Mouse (Mus musculus) thymus, adult 2 months (tissue): ENCODE data around the gene 4930426L09Rik. TPM values are rescaled to one million over a fixed set of nuclear protein-coding genes. Genes with fewer than 3 reads are reported as not detected.
"Not testable (repeated sequence)": the region's sequence is repeated elsewhere in the genome, so short reads cannot be mapped to it uniquely, and the experiment has no call there.

Experiments used
- DNase-seq: peaks from one replicate; pipeline ENCODE4 v3.0.0; 2021
- H3K27ac ChIP-seq: fragments of 200-500 bp; 2 replicates; pipeline ENCODE4 v1.5.1; 2012; ENCODE audit warnings: low read length, control low read depth; ENCODE audit not compliant: control insufficient read depth, insufficient read depth
- H3K27me3 ChIP-seq: fragments of 200-500 bp; 2 replicates; pipeline ENCODE4 v1.6.1; 2012; ENCODE audit warnings: mild to moderate bottlenecking, low read length, moderate library complexity, mixed read lengths; ENCODE audit not compliant: control insufficient read depth, insufficient read depth
- H3K36me3 ChIP-seq: fragments of 200-500 bp; 2 replicates; pipeline ENCODE4 v1.6.1; 2012; ENCODE audit warnings: mild to moderate bottlenecking, low read length, moderate library complexity; ENCODE audit not compliant: control insufficient read depth, insufficient read depth
- H3K4me1 ChIP-seq: fragments of 200-500 bp; replicated peaks from 2 replicates; pipeline ENCODE4 v1.6.1; 2012; ENCODE audit warnings: low read length; ENCODE audit not compliant: control insufficient read depth, insufficient read depth
- H3K4me3 ChIP-seq: fragments of 200-500 bp; 2 replicates; pipeline ENCODE4 v1.5.1; 2012; ENCODE audit warnings: mild to moderate bottlenecking, low read length, control low read depth, moderate library complexity; ENCODE audit not compliant: control insufficient read depth, insufficient read depth
- CTCF ChIP-seq: fragments of 200-500 bp; IDR thresholded peaks from 2 replicates; pipeline ENCODE4 v1.5.1; 2012; ENCODE audit warnings: mild to moderate bottlenecking, control low read depth, low read length, moderate library complexity, borderline replicate concordance; ENCODE audit not compliant: control insufficient read depth, poor library complexity, insufficient read depth; ENCODE audit errors: extremely low read depth
- POLR2A ChIP-seq: fragments of 200-500 bp; IDR thresholded peaks from 2 replicates; pipeline ENCODE4 v1.6.1; 2012; ENCODE audit warnings: mild to moderate bottlenecking, low read length, control low read depth, moderate library complexity; ENCODE audit not compliant: control insufficient read depth, poor library complexity, insufficient read depth; ENCODE audit errors: extremely low read depth
- WGBS: fragments of 180-500 bp; shearing (Covaris S2); methylation state at CpG from one replicate; pipeline ENCODE4 v1.1.7; 2018; 5-methylcytosine and 5-hydroxymethylcytosine counted together
- polyA plus RNA-seq: library from polyadenylated mRNA; depleted of rRNA; stranded (reverse); fragments of >200 nt; gene quantifications from 2 replicates; pipeline ENCODE4 v1.2.3, GENCODE M21; 2012

Gene 4930426L09Rik
- polyA plus RNA-seq, 1 experiment: 2.0 TPM

DNA sequence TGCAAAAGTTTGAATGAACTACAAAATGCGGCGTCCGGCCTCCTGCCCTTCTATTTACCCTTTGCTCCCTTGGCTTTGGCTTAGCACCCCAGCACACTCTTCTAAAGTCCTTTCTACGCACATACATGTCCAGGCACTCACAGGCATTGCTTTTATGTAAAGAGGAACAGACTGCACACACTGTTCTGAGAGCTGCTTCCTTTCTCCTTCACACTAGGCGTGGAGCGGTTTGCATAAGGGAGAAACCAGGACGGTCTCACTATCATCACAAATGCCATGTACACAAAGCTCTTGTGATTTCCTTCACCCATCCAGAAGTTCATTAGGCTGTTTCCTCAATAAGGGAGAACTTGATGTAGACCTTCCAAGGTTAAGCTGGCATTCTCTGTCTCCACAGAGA, 8.0 kb downstream of the 4930426L09Rik start:
- Histone ChIP-seq H3K36me3 (no peaks in the 10 kb centered on the region), H3K27me3 (no peaks in the 10 kb centered on the region), H3K27ac (peak overlapping the region; percentile 89), H3K4me1 (peaks cover 40% of the 10 kb centered on the region), H3K4me3 (no peak overlapping the region)
- WGBS: 49% methylated on average over 7 of the region's 7 CpGs
- TF ChIP-seq CTCF: no peak
- no peak for TF ChIP-seq POLR2A
- DNase-seq: no peak

DNA sequence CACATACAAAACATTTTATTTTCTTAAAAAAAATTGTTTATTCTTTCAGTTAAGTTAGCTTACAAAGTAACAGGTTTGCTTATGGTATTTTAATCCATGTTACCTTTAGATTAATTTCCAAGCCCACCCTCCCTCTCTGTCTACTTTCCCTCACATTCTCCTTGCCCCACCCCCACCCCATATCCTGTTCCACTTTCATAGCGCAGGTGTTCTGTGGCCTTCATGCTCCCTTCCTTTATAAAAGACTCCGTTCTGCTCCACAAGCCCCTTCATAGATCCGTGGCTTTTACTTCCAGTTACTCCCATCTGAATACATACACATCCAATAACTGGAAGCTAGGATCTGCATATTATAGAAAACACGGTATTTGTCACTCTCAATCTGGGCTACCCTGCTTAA, 9.4 kb downstream of the 4930426L09Rik start:
- peaks cover 40% of the 10 kb centered on the region for H3K4me1 ChIP-seq
- no peak overlapping the region for H3K4me3 ChIP-seq
- H3K27me3 ChIP-seq: no peaks in the 10 kb centered on the region
- no peaks in the 10 kb centered on the region for H3K36me3 ChIP-seq
- no peak for DNase-seq
- no peak overlapping the region; the same call in 1 of the 2 replicates for H3K27ac ChIP-seq
- TF ChIP-seq POLR2A (no peak), CTCF (no peak)
- WGBS: 18% methylated on average over 4 of the region's 4 CpGs

DNA sequence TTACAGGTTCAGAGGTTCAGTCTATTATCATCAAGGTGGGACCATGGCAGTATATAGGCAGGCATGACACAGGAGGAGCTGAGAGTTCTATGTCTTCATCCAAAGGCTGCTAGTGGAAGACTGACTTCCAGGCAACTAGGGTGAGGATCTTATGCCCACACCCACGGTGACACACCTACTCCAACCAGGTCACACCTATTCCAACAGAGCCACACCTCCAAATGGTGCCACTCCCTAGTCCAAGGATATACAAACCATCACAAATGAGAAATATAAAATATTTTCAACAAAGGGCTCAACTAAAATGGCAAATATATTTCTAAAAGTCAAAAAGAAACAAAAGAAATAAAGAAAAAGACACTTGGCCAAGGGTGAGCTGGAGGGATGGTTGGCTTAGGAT, 12.4 kb downstream of the 4930426L09Rik start:
- WGBS: 96% methylated on average over 1 of the region's 1 CpGs
- not testable (repeated sequence) for H3K36me3 ChIP-seq, H3K27me3 ChIP-seq, DNase-seq, H3K4me3 ChIP-seq, H3K27ac ChIP-seq
- H3K4me1 ChIP-seq: peaks cover 31% of the 10 kb centered on the region

DNA sequence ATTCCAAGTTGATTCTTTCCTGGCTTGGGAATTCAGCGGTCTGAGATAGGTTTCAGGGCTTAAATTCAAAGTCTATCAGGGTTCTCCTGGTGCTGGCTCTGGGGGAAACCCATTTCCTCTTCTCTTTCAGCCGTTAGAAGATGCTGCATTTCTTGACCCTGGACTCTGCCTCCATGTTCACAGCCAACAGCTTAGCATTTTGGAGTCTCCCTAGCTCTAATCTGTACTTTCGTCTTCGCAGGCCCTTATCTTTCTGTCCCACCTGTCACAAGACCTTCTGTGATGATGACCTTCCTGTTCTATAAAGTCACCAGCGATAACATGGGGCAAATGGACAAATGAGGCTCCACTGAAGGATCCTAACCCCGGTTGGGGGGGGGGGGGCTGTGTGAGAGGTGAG, 13.3 kb downstream of the 4930426L09Rik start:
- TF ChIP-seq POLR2A (no peak), CTCF (no peak)
- H3K4me3 ChIP-seq: no peak overlapping the region
- H3K27ac ChIP-seq: no peak overlapping the region
- no peaks in the 10 kb centered on the region for H3K27me3 ChIP-seq
- H3K4me1 ChIP-seq: peaks cover 25% of the 10 kb centered on the region
- 76% methylated on average over 6 of the region's 6 CpGs for WGBS
- H3K36me3 ChIP-seq: no peaks in the 10 kb centered on the region
- no peak for DNase-seq

DNA sequence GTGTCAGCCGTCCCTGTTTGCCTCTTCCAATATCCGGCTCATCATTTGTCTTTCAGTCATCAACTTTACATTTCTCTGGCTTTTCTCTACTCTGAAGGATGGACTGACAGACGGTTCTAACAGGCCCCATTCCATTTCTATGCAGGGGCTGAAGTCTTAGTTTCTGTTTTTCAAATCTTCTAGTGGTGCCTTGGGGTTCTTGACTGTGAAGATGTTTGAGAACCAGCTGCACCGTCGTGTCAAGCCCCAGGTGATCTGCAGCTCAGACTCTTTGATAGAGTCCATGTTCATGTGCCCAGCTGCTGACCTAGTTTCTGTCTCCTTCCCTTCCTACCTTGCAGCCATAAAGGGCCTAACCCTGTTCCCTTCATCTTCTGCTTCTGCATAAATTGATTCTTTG, 18.2 kb downstream of the 4930426L09Rik start:
- peak overlapping the region; percentile 100 for H3K27ac ChIP-seq
- no peaks in the 10 kb centered on the region for H3K27me3 ChIP-seq
- DNase-seq: peak; percentile 54
- no peak overlapping the region for H3K4me3 ChIP-seq
- 32% methylated on average over 5 of the region's 5 CpGs for WGBS
- peaks cover 14% of the 10 kb centered on the region for H3K4me1 ChIP-seq
- H3K36me3 ChIP-seq: no peaks in the 10 kb centered on the region
- TF ChIP-seq CTCF (no peak), POLR2A (no peak)

DNA sequence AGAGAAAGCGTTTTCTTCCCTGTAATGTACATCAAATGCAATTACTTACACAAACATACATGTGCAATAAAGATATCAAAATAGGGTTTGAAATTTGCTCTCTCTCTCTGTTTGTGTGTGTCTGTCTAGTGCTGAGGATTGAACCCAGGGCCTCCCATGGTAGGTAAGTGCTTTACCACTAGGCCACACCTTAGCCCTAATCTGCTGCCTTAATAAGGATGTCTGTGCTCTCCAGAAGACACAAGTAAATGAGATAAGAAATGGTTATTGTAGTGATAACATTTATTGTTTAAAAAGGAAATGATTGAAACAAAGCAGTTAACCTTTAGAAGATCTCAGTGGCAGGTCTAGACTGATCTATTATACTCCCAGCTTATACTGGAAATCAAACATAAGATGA, 18.7 kb downstream of the 4930426L09Rik start:
- TF ChIP-seq CTCF (no peak), POLR2A (no peak)
- Histone ChIP-seq H3K27me3 (no peaks in the 10 kb centered on the region), H3K4me1 (peaks cover 11% of the 10 kb centered on the region), H3K4me3 (no peak overlapping the region), H3K27ac (peak overlapping the region; percentile 100; the same call in 1 of the 2 replicates), H3K36me3 (no peaks in the 10 kb centered on the region)
- WGBS: 85% methylated on average over 1 of the region's 1 CpGs
- DNase-seq: no peak

DNA sequence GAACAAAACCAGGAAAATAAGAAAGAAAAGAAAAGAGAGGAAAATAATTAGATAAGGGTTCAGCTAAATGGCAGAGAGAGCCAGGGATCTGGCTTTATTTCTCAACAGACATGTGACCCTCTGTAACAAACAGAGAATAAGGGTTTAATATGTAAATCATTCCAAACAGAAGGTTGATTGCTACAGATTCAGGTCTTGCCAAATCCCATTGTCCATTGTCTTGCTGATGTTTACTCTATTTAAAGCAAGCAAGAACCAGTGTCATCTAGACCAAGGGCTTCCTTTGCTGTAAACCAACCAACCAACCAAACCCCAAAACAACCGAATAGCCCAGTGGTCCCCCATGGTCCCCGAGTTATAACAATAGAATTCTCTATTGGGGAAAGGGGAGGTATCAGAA, 19.9 kb downstream of the 4930426L09Rik start:
- no peak for DNase-seq
- Histone ChIP-seq H3K4me1 (peaks cover 11% of the 10 kb centered on the region), H3K4me3 (no peak overlapping the region), H3K36me3 (no peaks in the 10 kb centered on the region), H3K27me3 (no peaks in the 10 kb centered on the region), H3K27ac (no peak overlapping the region)
- TF ChIP-seq POLR2A (no peak), CTCF (no peak)
- WGBS: 100% methylated on average over 2 of the region's 2 CpGs
